Mouse (Mus musculus) intestine, embryonic 16.5 days (tissue): ENCODE results near the gene Fcna. TPM values are rescaled to one million over a fixed set of nuclear protein-coding genes. Genes with fewer than 3 reads are reported as not detected.

ENCODE experiments used
- ATAC-seq: fragments of 200-750 bp; cut with Nextera tagmentation; 2 replicates; pipeline ENCODE4 v1.8.0; 2017; ENCODE audit warnings: moderate TSS enrichment, moderate library complexity
- H3K27ac ChIP-seq: fragments of 300-500 bp; sonication (generic); 2 replicates; pipeline ENCODE4 v1.5.1; 2014; ENCODE audit warnings: mild to moderate bottlenecking, low read length
- H3K27me3 ChIP-seq: fragments of 300-500 bp; sonication (generic); replicated peaks from 2 replicates; pipeline ENCODE4 v1.6.1; 2014; ENCODE audit warnings: low read length, control low read depth, mixed read lengths; ENCODE audit not compliant: control insufficient read depth, insufficient read depth
- H3K36me3 ChIP-seq: fragments of 300-500 bp; sonication (generic); 2 replicates; pipeline ENCODE4 v1.6.1; 2014; ENCODE audit warnings: low read length, control low read depth; ENCODE audit not compliant: control insufficient read depth, insufficient read depth
- H3K4me1 ChIP-seq: fragments of 300-500 bp; sonication (generic); 2 replicates; pipeline ENCODE4 v1.6.1; 2014; ENCODE audit warnings: low read length, control low read depth, mixed read lengths; ENCODE audit not compliant: control insufficient read depth, insufficient read depth
- H3K4me2 ChIP-seq: fragments of 300-500 bp; sonication (generic); 2 replicates; pipeline ENCODE4 v1.6.1; 2014; ENCODE audit warnings: low read depth, low read length, control low read depth
- H3K4me3 ChIP-seq: fragments of 300-500 bp; sonication (generic); 2 replicates; pipeline ENCODE4 v1.5.1; 2014; ENCODE audit warnings: mild to moderate bottlenecking, low read length
- H3K9ac ChIP-seq: fragments of 300-500 bp; sonication (generic); 2 replicates; pipeline ENCODE4 v1.6.1; 2014; ENCODE audit warnings: low read depth, low read length
- H3K9me3 ChIP-seq: fragments of 300-500 bp; sonication (generic); 2 replicates; pipeline ENCODE4 v1.6.1; 2016; ENCODE audit warnings: low read length, control low read depth; ENCODE audit not compliant: control insufficient read depth
- WGBS: fragments of 180-500 bp; shearing (Covaris S2); extraction: QIAGEN DNeasy Blood & Tissue Kit; methylation state at CpG from one replicate; pipeline ENCODE4 v1.1.7; 2014; 5-methylcytosine and 5-hydroxymethylcytosine counted together
- polyA plus RNA-seq: library from polyadenylated mRNA; unstranded; fragments of >200 nt; fragmentation: Nextera tagmentation; extraction: Ambion mirVana; gene quantifications from 2 replicates; pipeline ENCODE4 v1.2.1, GENCODE M21; 2015

Gene Fcna
- 6.6 and 7.1 TPM in 2 replicates for polyA plus RNA-seq

- no peak within 1 kb of the TSS for H3K4me2 ChIP-seq
- H3K27ac ChIP-seq: no peak within 1 kb of the TSS
- WGBS: 71% methylated on average over 6 of the region's 6 CpGs
- no peaks in the 10 kb centered on the region for H3K36me3 ChIP-seq
- H3K27me3 ChIP-seq: no peaks in the 10 kb centered on the region
- no peak for ATAC-seq
- H3K9ac ChIP-seq: no peak within 1 kb of the TSS
- H3K9me3 ChIP-seq: no peaks in the 10 kb centered on the region
- H3K4me1 ChIP-seq: no peaks in the 10 kb centered on the region
- H3K4me3 ChIP-seq: no peak within 1 kb of the TSS
These were observed at the start of gene Fcna for GRCm38 (mm10) chr2:25627811-25628210. Gene Fcna (minus strand): TSS chr2:25628030.

GRCm38 (mm10) chr2:25676486-25676885, 48.7 kb upstream of the Fcna start, which contains the start of gene Lcn6:
Gene Lcn6 (plus strand): TSS chr2:25676786.
- no peaks in the 10 kb centered on the region for H3K9me3 ChIP-seq
- no peaks in the 10 kb centered on the region for H3K4me1 ChIP-seq
- no peak within 1 kb of the TSS for H3K27ac ChIP-seq
- no peak for ATAC-seq
- WGBS: 89% methylated on average over 3 of the region's 3 CpGs
- 0 out of 2 replicates have a peak, but pooled peaks cover 2% of the 10 kb centered on the region for H3K27me3 ChIP-seq
- no peak within 1 kb of the TSS for H3K4me3 ChIP-seq
- H3K36me3 ChIP-seq: no peaks in the 10 kb centered on the region
- H3K4me2 ChIP-seq: no peak within 1 kb of the TSS
- no peak within 1 kb of the TSS for H3K9ac ChIP-seq

GRCm38 (mm10) chr2:25666516-25666915, 38.7 kb upstream of the Fcna start:
- Histone ChIP-seq H3K27ac (no peak overlapping the region), H3K27me3 (no peaks in the 10 kb centered on the region), H3K4me3 (no peak overlapping the region), H3K9me3 (no peaks in the 10 kb centered on the region), H3K9ac (no peak overlapping the region), H3K4me2 (no peak overlapping the region), H3K4me1 (no peaks in the 10 kb centered on the region), H3K36me3 (no peaks in the 10 kb centered on the region)
- 63% methylated on average over 1 of the region's 1 CpGs for WGBS
- no peak for ATAC-seq

DNA sequence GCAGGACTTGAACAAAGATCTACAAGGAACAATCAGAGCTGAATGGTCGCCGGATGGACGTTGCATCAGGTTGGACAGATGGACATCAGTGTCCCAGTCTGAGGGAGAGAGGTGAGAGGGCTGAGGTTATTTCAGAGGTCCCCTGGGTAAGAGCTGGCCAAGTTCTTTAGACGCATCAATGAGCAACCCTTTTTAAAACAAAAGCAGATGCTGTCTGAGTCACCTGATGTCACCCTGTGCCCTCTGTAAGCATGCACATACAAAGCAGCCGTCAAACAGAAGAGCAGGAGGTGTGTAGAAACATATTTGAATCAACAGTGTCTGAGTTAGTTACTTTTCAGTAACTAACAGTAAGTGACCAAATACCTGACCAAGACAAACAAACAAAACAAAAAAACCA, 36.3 kb upstream of the Fcna start:
- H3K4me3 ChIP-seq: no peak overlapping the region
- ATAC-seq: no peak

GRCm38 (mm10) chr2:25663511-25663910, 35.7 kb upstream of the Fcna start:
- Histone ChIP-seq H3K4me3 (no peak overlapping the region), H3K9me3 (no peaks in the 10 kb centered on the region), H3K4me1 (no peaks in the 10 kb centered on the region), H3K36me3 (no peaks in the 10 kb centered on the region), H3K27me3 (no peaks in the 10 kb centered on the region), H3K27ac (no peak overlapping the region), H3K9ac (no peak overlapping the region), H3K4me2 (no peak overlapping the region)
- WGBS: 60% methylated on average over 1 of the region's 1 CpGs
- no peak for ATAC-seq

More for the DNA sequence above, 36.3 kb upstream of the Fcna start:
- Histone ChIP-seq H3K4me1 (no peaks in the 10 kb centered on the region), H3K9ac (no peak overlapping the region), H3K36me3 (no peaks in the 10 kb centered on the region), H3K27me3 (no peaks in the 10 kb centered on the region), H3K9me3 (no peaks in the 10 kb centered on the region), H3K4me2 (no peak overlapping the region), H3K27ac (no peak overlapping the region)
- WGBS: 88% methylated on average over 5 of the region's 5 CpGs

DNA sequence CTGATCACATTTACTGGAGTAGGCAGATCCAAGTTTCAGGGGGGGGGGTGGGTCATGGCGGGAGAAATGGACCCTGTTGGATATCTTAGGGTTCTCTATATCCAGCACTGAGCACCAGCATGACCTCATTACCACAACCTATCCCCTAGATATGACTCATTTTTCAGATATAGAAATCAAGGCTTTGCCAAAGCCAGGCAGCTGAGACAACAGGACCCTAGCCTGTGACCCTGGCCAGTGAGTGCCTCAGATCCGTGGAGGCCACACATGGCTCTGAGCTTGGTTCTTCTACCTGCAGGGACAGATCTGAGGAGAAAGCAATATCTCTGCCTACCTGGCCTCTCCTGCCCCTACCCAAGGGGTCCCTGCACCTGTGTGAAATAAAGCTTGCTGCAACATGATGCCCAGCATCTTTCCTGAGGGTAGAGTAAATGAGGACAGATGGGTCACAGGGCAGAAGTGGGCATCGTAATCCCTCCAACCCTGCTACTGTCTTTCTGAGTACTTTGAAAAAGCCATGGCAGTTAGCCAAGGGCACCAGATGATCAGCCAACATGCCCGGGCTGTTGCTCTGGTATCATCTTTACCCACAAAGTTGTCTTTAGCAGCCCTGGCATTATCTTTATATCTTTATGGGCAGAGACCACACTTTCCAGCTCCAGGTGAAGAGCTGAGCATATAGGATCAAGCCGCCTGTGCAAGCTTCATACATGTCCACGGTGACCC, 33.6 kb upstream of the Fcna start:
- no peak for ATAC-seq
- Histone ChIP-seq H3K9ac (no peak overlapping the region), H3K27ac (no peak overlapping the region), H3K4me3 (no peak overlapping the region), H3K4me2 (no peak overlapping the region), H3K27me3 (no peaks in the 10 kb centered on the region), H3K9me3 (no peaks in the 10 kb centered on the region), H3K36me3 (no peaks in the 10 kb centered on the region), H3K4me1 (no peaks in the 10 kb centered on the region)
- 86% methylated on average over 6 of the region's 6 CpGs for WGBS

- H3K27ac ChIP-seq: no peak overlapping the region
- no peak overlapping the region for H3K9ac ChIP-seq
- H3K27me3 ChIP-seq: no peaks in the 10 kb centered on the region
- no peaks in the 10 kb centered on the region for H3K9me3 ChIP-seq
- no peak overlapping the region for H3K4me3 ChIP-seq
- H3K4me2 ChIP-seq: no peak overlapping the region
- no peaks in the 10 kb centered on the region for H3K4me1 ChIP-seq
- ATAC-seq: no peak
- WGBS: 84% methylated on average over 8 of the region's 8 CpGs
- H3K36me3 ChIP-seq: no peaks in the 10 kb centered on the region
These were observed 32.4 kb upstream of the Fcna start for GRCm38 (mm10) chr2:25660279-25660678.

DNA sequence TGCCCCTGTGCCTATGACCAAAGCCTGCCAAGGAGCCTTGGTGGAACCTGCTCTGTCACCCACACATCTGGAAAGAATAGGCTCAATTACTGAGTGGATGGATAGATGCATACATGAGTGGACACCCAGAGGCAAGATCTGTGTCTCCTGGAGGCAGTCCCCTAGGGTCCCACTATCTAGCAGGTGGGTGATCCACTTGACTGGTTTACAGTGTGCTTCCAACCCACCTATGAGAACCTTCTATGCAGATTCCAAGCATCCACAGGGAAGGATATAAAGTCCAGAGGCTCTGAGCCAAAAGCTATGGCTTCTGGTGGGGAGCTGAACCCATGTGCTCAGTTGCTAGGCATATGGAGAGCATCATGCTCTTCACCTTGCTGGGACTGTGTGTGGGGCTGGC, 29.8 kb upstream of the Fcna start, which contains the start of gene Lcn5:
Lcn5 (plus strand) TSS at position 301 of the 400 bp plus-strand sequence.
- no peak within 1 kb of the TSS for H3K4me2 ChIP-seq
- H3K4me1 ChIP-seq: no peaks in the 10 kb centered on the region
- no peak within 1 kb of the TSS for H3K4me3 ChIP-seq
- H3K27ac ChIP-seq: no peak within 1 kb of the TSS
- H3K9ac ChIP-seq: no peak within 1 kb of the TSS
- no peaks in the 10 kb centered on the region for H3K9me3 ChIP-seq
- ATAC-seq: no peak
- no peaks in the 10 kb centered on the region for H3K27me3 ChIP-seq
- H3K36me3 ChIP-seq: no peaks in the 10 kb centered on the region

- no peak for ATAC-seq
- H3K27ac ChIP-seq: no peak overlapping the region
- no peaks in the 10 kb centered on the region for H3K9me3 ChIP-seq
- 78% methylated on average over 4 of the region's 4 CpGs for WGBS
- no peak overlapping the region for H3K9ac ChIP-seq
- no peak overlapping the region for H3K4me2 ChIP-seq
- H3K4me3 ChIP-seq: no peak overlapping the region
- no peaks in the 10 kb centered on the region for H3K27me3 ChIP-seq
- no peaks in the 10 kb centered on the region for H3K36me3 ChIP-seq
- no peaks in the 10 kb centered on the region for H3K4me1 ChIP-seq
These were observed 29.4 kb upstream of the Fcna start for GRCm38 (mm10) chr2:25657246-25657645.

DNA sequence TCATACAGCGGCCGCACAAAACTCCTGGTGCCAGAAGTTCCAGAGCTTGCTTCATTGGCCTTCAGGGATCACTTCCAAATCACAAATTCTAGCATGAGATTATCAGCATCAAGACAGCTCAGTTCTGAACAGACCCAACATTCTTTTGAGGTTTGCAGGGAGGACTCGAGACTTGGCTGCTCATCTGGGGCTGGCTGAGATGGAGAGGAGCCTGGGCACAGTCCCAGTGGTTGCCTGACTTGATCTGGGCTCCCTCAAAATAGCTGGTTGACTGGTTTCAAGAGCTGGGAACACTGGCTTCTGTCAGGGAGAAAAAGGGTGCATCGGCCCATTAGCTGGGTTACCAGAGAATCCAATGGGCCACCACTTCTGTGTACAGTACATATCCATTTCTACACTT, 28.9 kb upstream of the Fcna start:
- no peaks in the 10 kb centered on the region for H3K9me3 ChIP-seq
- no peaks in the 10 kb centered on the region for H3K4me1 ChIP-seq
- WGBS: 86% methylated on average over 4 of the region's 4 CpGs
- H3K27me3 ChIP-seq: no peaks in the 10 kb centered on the region
- ATAC-seq: no peak
- no peaks in the 10 kb centered on the region for H3K36me3 ChIP-seq
- no peak overlapping the region for H3K9ac ChIP-seq
- no peak overlapping the region for H3K4me2 ChIP-seq
- no peak overlapping the region for H3K27ac ChIP-seq
- no peak overlapping the region for H3K4me3 ChIP-seq
